Mouse (Mus musculus): ENCODE measurements around the gene Pde4a.

Pde4a gene

GRCm38 (mm10) chr9:21165041-21165951, at the start of gene Pde4a:
Pde4a (plus strand) TSS chr9:21165714.
- DNase-seq = no peak

GRCm38 (mm10) chr9:21117073-21117472, 48.4 kb upstream of the Pde4a start:
- DNase-seq = no peak

DNA sequence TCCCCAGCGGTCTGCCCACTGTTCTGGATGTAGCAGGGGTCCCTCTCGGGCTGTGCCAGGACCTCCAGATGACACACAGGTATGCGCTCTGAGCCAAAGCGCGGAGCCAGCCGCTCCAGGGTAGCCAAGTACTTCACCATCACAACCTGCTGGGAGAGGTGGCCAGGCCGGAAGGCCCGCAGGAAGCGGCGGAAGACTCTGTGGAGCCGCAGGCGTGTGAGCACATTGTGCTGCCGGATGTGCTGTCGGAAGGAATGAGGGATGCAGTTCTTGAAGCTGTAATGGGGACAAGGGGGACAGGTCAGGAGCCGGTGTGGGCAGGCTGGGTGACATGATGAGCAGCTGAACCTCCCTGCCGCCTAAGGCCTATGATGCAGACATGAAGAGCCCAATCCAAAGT, 44.0 kb upstream of the Pde4a start:
- no peak for DNase-seq

DNA sequence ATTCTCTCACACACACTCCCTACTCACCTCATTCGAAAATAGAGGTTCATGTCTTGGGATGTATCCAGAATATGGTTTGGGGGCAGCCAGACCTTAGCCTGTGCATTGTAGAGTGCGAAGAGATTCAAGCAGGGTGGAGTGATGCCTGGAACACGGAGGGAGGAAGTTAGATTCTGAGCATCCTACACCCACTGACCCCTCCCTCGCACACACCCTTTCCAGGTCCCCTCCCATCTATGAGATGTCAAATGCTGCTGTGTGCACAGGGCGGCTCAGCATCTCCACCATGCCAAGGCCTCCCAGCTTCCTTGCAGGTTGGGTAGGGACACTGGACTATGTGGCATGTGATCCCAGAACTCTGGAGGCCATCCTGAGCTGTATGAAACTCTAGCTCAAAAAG, 40.7 kb upstream of the Pde4a start:
- DNase-seq = no peak

GRCm38 (mm10) chr9:21125502-21126258, 39.8 kb upstream of the Pde4a start:
- no peak for DNase-seq

DNA sequence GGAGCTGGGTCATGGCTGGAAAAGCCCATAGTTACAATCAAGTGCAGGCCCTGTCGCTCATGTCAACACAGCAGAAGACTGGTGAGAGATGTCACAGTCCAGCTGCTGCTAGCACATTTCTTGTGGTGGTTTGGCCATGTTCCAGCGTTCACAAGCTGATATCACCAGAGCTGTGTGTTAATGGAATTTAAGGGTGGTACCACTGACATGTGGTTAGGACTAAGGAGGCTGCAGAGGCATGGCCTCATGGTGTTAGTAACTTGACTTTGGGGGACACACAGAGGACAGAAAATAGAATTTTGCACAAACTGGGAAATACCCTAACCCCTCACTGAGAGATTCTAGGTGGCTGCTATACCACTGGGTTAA, 39.3 kb upstream of the Pde4a start:
- no peak for DNase-seq

DNA sequence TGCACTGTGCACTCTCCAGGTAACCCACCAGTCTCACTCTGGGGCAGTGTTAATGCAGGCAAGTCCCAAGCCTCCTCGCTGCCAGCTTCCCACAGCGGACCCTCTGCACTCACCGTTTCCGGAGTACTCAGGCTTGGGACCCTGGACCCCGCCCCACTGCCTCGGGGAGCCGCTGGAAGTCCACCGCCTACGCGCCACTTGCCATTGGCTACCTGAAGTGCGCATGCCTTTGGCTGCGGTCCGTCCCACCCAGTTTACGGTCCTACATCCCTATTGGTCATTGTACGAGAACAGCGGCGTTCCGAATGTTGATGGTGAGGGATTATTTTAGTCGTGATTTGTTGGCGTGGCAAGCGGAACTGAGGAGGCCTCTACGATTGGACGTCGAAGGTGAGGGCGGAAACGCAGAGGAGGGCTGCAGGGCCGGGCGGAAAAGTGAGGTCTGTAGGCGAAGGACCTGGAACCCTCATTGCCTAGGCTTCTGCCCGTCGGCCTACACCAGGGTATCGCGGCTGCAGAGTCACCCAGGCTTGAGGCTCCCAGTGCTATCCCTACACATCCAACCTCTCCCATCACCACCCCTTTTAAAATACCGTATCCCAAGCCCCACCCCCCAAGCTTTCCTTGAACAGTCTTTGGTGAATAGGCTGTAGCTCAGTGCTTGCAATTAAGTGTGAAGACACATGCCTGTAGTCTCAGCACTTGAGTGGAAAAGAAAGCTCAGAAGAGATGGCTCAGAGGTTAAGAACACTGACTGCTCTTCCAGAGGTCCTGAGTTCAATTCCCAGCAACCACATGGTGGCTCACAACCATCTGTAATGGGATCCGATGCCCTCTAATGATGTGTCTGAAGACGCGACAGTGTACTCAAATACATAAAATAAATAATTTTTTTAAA, 34.2 kb upstream of the Pde4a start, which contains the start of gene Tyk2:
TSS of gene Tyk2 (minus strand) at position 185 of the 898 bp plus-strand sequence.
- peak; percentile 91 for DNase-seq

GRCm38 (mm10) chr9:21132102-21132775, 33.3 kb upstream of the Pde4a start:
- DNase-seq = no peak

DNA sequence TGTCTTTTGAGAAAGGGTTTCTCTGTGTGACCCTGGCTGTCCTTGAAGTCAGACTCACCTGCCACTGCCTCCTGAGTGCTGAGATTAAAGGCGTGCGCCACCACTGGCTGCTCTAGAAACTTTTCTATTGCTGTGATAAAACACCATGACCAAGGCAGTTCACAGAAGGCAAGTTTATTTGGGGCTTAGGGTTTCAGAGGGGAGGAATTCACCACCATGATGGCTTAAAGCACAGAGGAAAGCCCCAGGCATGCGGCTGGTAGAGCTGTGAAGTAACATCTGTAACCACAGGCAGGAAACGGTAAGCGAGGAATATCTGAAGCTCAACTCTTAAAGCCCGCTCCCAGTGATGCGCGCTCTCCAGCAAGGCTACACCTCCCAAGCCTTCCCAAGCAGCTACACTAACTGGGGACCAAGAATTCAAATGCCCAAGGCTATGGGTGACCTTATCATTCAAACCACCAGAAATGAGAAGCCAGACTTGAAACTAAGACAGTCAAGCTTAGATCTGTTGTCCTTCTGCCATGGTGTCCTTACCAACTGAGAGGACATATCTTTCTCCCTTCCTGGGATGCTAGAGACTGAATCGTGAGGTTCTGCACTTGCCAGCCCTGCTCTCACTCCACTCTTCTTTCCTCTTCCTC, 32.3 kb upstream of the Pde4a start:
- DNase-seq = no peak

GRCm38 (mm10) chr9:21134595-21135328, 30.8 kb upstream of the Pde4a start:
- DNase-seq = peak; percentile 49

- no peak for DNase-seq
Measured at GRCm38 (mm10) chr9:21135329-21135890, 30.1 kb upstream of the Pde4a start.

DNA sequence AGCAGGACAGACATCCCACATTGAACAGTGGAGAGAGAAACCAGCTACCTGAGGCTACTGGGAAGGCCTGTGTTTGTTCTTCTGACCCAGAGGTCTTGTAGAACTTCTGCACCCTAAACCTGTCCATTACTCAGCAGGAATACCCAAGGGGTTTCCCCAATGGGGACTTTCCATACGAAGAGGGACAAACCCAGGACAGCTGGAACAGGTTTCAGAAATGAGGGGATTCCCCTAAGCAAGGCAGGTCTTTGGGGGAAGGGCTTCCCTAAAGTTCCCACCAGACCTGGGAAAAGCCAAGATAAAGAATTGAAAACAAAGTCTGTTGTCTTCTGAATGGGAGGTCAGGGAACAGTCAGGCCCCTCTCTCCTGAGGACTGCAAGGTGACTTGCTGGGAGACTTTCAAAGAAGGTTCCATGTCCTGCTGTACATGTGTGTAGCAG, 29.6 kb upstream of the Pde4a start:
- no peak for DNase-seq

GRCm38 (mm10) chr9:21136401-21136800, 29.1 kb upstream of the Pde4a start:
- no peak for DNase-seq

DNA sequence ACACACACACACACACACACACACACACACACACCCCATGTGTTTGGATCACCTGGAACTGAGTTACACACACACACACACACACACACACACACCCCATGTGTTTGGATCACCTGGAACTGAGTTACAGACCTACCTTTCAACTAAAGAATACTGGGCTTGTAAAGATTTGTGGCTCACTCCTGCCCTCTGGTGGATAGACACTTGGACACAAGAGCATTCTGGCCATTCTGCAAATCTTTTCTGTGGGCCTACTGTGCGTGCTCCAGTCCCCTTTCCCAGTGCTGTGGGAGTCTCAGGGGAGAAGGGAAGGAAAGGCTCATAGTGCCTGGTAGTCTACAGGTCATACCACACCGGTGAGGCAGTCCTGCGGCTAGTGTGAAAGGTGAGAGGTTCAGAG, 28.3 kb upstream of the Pde4a start:
- peak; percentile 79 for DNase-seq

DNA sequence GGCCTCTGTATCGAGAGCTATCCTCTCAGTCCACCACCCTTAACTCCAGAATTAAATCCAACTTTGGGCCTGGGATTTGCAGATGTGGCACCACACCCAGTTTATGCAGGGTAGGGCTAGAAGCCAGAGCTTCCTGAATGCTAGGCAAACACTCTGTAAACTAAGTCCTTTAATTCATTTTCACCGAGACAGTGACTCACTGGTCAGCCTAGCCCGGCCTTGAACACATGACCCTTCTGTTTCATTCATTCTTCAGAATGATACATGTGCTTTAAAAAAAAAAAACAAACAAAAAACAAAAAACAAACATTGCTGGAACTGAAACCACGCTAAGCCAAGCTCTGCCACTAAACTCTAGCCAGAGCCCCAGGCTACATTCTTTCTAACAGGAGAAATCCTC, 27.1 kb upstream of the Pde4a start:
- DNase-seq = no peak

- DNase-seq = no peak
Measured at GRCm38 (mm10) chr9:21141922-21142321, 23.6 kb upstream of the Pde4a start.

GRCm38 (mm10) chr9:21144361-21144760, 21.2 kb upstream of the Pde4a start:
- no peak for DNase-seq

DNA sequence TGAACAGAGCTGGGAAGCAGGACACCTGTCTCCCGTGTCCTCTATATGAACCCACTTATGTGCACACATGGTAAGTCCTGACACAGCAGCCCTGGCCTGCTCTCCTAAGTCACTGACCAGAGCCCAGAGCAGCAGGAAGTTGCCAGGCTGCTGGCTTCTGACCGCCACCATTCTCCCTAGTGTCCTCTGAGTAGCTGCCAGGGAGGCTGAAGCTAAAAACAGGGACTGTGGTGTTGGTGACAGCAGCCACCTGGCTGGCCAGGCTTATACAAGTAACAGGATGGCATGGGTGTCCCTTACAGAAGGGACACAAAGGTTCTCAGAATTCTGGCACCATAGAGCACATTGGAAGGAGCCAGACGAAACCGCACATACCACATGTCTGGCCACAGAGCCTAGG, 20.1 kb upstream of the Pde4a start:
- peak; percentile 46 for DNase-seq

DNA sequence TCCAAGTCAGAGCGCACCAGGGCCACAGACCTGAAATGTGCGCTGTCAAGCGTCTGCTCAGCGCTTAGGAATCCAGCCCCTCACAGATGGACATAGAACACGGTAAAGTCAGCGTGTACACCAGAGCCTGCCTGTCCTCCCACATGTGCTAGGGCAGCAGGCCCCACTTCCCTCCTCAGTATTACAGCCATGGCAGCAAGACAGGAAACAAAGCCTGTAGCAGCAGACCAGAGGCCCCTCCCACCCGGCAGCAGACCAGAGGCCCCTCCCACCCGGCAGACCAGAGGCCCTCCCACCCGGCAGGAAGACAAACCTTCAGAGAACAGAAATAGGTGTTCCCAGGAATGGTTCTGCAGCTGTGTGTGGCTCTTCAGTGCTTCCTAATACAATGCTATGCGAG, 18.8 kb upstream of the Pde4a start:
- DNase-seq = no peak

- no peak for DNase-seq
Measured at GRCm38 (mm10) chr9:21148427-21148826, 17.1 kb upstream of the Pde4a start.
